Mouse (Mus musculus): ENCODE measurements around the gene Tmem222.

Gene Tmem222

GRCm38 (mm10) chr4:133277104-133278026 lies at the start of gene Tmem222:
Gene Tmem222, minus strand, starts transcription at chr4:133277792.
- peak; percentile 91 for DNase-seq (ENCODE audit: low spot score)

DNA sequence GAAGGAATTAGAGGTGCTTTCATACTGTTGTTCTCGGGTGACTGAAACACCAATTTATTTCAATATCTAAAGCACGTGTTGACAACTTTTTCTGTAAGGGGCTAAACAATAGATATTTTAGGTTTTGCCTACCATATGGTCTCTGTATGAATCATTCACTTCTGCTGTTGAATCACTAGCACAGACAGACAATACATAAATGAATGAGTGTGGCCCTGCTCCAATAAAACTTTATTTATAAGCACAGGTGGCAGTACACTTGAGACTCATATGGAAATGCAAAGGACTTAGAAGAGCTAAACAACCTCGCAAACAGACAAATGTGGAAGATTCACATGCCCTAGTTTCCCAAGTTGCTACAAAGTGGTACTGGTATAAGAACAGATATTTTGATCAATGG lies 42.1 kb upstream of the Tmem222 start:
- no peak for DNase-seq (ENCODE audit: low spot score)

GRCm38 (mm10) chr4:133315991-133316390 lies 38.4 kb upstream of the Tmem222 start:
- no peak for DNase-seq (ENCODE audit: low spot score)

- DNase-seq (ENCODE audit: low spot score), result no peak
Observed at GRCm38 (mm10) chr4:133314896-133315295, 37.3 kb upstream of the Tmem222 start.

DNA sequence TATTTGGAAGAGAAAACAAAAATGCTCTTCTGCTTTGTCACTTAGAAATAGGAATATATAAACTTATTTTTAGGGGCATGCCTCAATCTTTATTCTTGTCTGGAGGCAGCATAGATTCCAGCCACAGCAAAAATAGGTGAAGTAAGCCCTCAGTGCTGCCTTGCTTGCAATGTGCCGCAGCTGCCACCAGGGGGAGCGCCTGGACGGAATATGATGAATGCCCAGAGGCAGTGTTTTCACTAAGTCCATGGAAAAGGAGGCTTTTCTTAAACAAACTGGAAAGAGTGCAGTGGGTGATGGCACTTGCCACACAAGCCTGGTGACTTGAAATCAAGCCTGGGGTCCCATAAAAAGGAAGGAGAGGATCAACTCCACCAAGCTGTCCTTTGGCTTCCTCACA lies 32.4 kb upstream of the Tmem222 start:
- DNase-seq (ENCODE audit: low spot score), result peak; percentile 90

- DNase-seq (ENCODE audit: low spot score), result no peak
Observed at GRCm38 (mm10) chr4:133307331-133307730, 29.7 kb upstream of the Tmem222 start.

DNA sequence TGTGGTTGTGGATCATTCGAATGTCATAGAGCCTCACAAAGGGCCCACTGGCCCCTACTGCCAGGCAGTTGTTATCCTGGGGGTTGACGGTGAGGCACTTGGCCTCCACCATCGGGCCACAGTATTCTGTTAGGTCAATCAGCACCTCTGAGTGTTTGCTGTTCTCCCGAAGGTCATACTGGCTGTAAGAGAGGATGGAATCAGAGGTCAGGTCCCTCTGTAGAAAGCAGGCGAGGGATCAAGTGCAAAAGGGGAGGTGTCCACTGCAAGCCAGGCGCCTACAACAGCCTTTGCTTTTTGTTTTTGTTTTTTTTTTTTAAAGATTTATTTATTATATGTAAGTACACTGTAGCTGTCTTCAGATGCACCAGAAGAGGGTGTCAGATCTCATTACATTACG lies 28.2 kb upstream of the Tmem222 start:
- DNase-seq (ENCODE audit: low spot score), result no peak

GRCm38 (mm10) chr4:133304770-133305169 lies 27.2 kb upstream of the Tmem222 start:
- DNase-seq (ENCODE audit: low spot score), result no peak

DNA sequence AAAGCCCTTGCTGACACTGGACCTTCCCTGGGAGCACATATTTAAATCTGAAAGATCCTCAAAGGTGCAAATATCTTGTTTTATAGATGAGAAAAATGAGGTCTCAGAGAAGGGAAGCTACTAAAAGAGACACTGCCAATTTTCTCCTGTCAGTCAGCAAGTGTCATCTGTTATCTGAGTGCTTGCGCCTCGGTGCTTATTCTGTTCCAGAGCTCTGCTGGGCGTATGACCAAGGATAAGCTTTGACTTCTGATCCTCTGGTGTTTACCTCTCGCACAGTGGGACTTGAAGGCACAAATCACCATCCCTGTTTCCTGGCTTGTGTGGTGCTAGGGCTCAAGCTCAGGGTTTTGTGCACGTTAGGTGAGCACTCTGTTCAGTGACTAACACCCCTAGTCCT lies 25.1 kb upstream of the Tmem222 start:
- no peak for DNase-seq (ENCODE audit: low spot score)

GRCm38 (mm10) chr4:133301802-133302201 lies 24.2 kb upstream of the Tmem222 start:
- no peak for DNase-seq (ENCODE audit: low spot score)

GRCm38 (mm10) chr4:133300421-133300820 lies 22.8 kb upstream of the Tmem222 start:
- DNase-seq (ENCODE audit: low spot score), result no peak

DNA sequence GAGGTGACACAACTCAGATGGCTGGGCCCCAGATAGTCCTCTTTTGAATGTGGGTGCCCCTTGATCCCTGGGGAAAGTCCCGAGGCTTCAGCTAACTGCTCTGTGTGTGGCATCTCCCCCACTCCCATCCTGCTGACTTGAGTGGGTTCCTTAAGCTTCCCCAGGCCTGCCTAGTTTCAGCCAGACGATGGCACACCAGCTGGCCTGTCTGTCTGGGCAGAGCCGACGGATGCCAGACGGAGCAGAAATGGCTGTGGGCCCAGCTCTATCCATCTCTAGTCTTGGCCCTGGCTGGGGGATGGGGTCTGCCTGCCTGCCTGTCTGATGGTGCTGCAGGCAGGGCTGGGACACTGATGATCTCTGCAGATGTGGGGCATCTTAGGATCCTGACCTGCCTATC lies 22.1 kb upstream of the Tmem222 start:
- no peak for DNase-seq (ENCODE audit: low spot score)

DNA sequence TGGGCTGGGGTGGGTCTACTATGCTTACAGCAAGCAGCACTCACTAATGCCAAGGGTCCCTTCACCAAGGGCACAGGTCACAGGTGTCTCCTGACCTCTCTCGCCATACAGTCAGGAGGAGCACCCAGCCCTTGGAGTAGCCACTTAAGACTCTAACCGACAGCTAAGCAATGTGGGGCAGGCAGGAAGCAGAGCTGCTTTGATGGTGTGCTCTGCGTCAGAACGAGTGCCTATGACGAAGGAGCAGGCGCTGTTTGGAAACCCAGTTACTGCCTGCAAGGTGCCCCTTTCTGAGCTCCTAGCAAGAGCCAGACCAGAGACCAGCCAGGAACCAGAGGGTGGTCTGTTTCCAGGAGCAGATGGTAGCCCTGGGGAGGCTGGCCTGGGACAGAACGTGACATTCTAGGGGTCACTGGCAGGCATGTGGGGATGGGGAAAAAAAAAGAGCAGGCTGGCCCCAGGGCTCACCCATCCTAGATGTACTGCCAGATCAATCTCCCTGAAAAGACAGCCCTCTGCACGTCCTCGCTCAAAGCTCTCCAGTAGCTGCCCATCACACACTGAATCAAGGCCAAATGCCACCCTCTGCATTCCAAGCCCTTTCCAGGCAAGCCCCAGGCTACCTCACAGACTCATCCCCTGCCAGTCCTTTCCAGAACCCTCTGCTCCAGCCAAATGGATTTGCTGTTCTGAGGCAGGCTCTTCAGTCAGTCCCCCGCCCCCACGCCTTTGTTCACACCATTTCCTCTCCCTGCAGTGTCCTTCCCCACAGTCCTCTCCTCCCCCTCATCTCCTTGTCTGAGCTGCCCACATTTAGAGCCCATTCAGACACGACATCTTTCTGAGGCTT lies 21.1 kb upstream of the Tmem222 start:
- no peak for DNase-seq (ENCODE audit: low spot score)

- DNase-seq (ENCODE audit: low spot score), result no peak
Observed at GRCm38 (mm10) chr4:133297801-133298238, 20.2 kb upstream of the Tmem222 start.

GRCm38 (mm10) chr4:133297360-133297759 lies 19.8 kb upstream of the Tmem222 start:
- no peak for DNase-seq (ENCODE audit: low spot score)

DNA sequence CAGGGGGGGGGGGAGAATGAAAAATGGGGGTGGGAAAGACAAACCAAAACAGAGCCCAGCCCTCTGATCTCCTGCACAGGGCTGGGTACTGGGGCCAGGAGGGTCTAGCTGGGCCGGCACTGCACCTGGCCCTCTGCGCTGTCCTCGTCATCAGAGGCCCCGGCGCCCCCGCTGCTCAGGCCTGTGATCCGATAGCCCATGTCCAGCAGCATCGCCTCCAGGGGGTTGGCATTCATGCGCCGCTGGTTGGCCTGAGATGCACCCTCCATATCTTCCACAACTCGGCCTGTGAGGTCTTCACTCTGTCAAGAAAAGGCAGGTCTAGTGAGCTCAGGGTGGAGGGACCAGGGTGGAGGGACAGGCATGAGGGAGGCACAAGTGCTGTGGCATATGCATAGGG lies 16.5 kb upstream of the Tmem222 start:
- DNase-seq (ENCODE audit: low spot score), result no peak

DNA sequence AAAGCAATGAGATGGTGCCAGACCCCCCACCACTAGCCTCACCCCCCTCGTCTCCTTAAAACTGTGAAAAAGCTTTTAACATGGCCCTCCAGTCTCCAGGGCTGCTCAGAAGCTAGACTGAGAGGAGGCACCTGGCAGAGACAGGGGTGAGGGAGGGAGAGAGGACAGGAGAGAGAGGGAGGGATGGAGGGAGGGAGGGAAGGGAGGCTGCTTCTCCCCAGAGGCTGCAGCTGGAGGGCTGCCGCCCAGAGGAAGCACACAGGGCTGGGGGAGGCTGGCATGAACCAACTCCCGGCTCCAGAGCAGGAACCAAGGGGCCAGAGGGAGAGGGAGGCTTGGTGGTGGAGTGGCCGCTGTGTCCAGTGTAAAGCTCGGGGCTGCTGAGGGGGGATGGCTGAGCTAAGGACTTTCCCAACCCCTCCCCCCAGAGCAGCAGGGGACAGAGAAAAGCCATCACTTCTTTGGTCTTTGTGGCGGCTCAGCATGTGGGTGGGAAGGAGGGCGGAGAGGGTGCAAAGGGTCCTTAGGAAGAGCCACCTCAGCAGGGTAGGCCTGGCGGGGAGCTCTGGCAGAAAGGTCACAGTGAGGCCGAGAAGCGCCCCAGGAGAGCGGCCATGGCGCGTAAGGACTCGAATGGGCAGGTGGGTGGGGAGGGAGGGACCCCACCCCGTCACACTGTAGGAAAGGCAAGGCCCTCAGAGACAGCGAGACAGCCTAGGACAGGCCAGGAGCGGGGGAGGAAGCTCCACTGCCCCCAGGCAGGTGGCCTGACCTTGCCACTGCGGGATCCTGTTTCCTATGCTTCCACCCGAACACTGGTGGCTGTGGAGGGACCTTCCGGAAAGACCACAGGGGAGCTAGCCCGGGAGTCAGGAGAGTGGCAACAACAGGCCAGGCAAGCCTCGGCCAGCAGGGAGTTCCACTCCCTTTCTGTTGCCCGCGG lies 15.6 kb upstream of the Tmem222 start:
- no peak for DNase-seq (ENCODE audit: low spot score)

GRCm38 (mm10) chr4:133292405-133292804 lies 14.8 kb upstream of the Tmem222 start:
- no peak for DNase-seq (ENCODE audit: low spot score)

- DNase-seq (ENCODE audit: low spot score), result no peak
Observed at GRCm38 (mm10) chr4:133291255-133291654, 13.7 kb upstream of the Tmem222 start.

DNA sequence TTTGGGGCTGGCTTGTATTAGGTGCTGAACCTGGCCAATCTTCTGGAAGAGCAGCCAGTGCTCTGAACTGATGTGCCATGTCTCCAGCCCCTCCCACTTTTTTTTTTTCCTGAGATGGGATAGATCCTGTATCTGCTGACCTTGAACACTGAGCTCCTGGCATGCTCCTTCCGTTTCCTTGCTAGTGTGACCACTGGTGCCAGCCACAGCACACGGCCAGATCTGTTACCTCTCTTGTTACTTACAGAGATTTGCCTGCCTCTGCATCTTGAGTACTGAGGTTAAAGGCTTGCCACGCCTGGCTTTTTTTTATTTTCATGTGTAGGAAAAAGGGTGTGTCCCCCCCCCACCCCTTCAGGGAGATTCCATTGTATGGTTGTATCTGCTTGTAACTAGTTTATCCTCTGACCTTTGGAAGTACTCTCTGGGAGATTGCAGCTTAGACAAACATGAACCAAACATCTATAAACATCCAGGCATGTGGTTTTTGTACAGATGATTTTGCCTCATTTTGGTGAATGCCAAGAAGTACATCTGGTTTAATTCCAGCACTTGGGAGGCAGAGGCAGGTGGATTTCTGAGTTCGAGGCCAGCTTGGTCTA lies 9.0 kb upstream of the Tmem222 start:
- no peak for DNase-seq (ENCODE audit: low spot score)

- DNase-seq (ENCODE audit: low spot score), result no peak
Observed at GRCm38 (mm10) chr4:133285950-133286349, 8.4 kb upstream of the Tmem222 start.
